Mouse (Mus musculus): Measurements from ENCODE around the gene Cdh23.
A peak's percentile ranks its signal among the peaks of the same experiment; 100 is the strongest.

DNA sequence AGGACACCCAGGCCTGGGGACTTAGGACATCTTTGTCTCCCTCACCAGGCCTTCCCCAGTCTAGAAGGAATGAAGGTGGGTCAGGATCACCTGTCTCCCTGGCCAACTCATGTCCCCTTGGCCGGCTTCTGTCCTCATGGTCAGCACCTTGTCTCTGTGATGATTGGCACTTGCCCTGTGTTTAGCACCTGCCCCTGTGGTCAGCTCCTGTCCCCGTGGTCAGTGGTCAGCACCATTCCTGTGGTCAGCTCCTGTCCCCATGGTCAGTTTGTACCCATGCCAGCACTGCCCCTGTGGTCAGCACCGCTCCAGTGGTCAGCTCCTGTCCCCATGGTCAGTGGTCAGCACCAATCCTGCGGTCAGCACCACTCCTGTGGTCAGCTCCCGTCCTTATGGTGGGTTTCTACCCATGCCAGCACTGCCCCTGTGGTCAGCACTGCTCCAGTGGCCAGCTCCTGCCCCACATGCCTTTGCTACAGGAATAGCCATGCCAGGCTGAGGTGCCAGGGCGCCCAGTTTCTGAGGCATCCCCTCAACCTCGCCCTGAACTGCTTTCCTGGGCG is 251.2 kb downstream of the Cdh23 start:
- peak; percentile 79 for TF ChIP-seq REST (IDR thresholded peaks at IDR 0.05; ENCODE audit: insufficient read depth, insufficient read length)
- TF ChIP-seq POLR2A (IDR thresholded peaks at IDR 0.05; ENCODE audit: insufficient read length, low read depth): no peak

Measured in myocyte (in vitro differentiated cells).